Mouse (Mus musculus) Muller cell, postnatal 12 days (primary cell): ENCODE data around the gene Plch1.

Experiments used
- DNase-seq: peaks from one replicate; pipeline ENCODE4 v3.0.0-alpha.2; 2015; ENCODE audit errors: inconsistent ontology term

Plch1 gene

GRCm38 (mm10) chr3:63852828-63853227 is 46.4 kb downstream of the Plch1 start:
- no peak for DNase-seq

GRCm38 (mm10) chr3:63851125-63851698 is 48.1 kb downstream of the Plch1 start:
- no peak for DNase-seq

GRCm38 (mm10) chr3:63849765-63850346 is 49.4 kb downstream of the Plch1 start:
- DNase-seq, result peak; percentile 66

- DNase-seq, result no peak
These were observed 55.1 kb downstream of the Plch1 start for GRCm38 (mm10) chr3:63844141-63844540.

GRCm38 (mm10) chr3:63842436-63842835 is 56.8 kb downstream of the Plch1 start:
- no peak for DNase-seq

GRCm38 (mm10) chr3:63837750-63838149 is 61.5 kb downstream of the Plch1 start:
- peak; percentile 65 for DNase-seq

GRCm38 (mm10) chr3:63836937-63837632 is 62.2 kb downstream of the Plch1 start:
- peak; percentile 74 for DNase-seq

- peak; percentile 89 for DNase-seq
These were observed 63.5 kb downstream of the Plch1 start for GRCm38 (mm10) chr3:63835816-63836215.

GRCm38 (mm10) chr3:63823874-63824400 is 75.3 kb downstream of the Plch1 start:
- peak; percentile 77 for DNase-seq

GRCm38 (mm10) chr3:63822631-63823030 is 76.6 kb downstream of the Plch1 start:
- DNase-seq, result peak; percentile 74

GRCm38 (mm10) chr3:63815131-63815530 is 84.1 kb downstream of the Plch1 start:
- DNase-seq, result peak; percentile 76

- no peak for DNase-seq
These were observed 85.1 kb downstream of the Plch1 start for GRCm38 (mm10) chr3:63814203-63814602.

GRCm38 (mm10) chr3:63806906-63807305 is 92.4 kb downstream of the Plch1 start:
- no peak for DNase-seq

GRCm38 (mm10) chr3:63805496-63805895 is 93.8 kb downstream of the Plch1 start:
- peak; percentile 74 for DNase-seq

- DNase-seq, result no peak
These were observed 98.6 kb downstream of the Plch1 start for GRCm38 (mm10) chr3:63800685-63801084.

- no peak for DNase-seq
These were observed 112.4 kb downstream of the Plch1 start for GRCm38 (mm10) chr3:63786805-63787365.

GRCm38 (mm10) chr3:63772617-63773305 is 126.5 kb downstream of the Plch1 start:
- DNase-seq, result no peak

GRCm38 (mm10) chr3:63760821-63761220 is 138.5 kb downstream of the Plch1 start:
- DNase-seq, result no peak

GRCm38 (mm10) chr3:63740073-63740472 is 159.2 kb downstream of the Plch1 start:
- peak; percentile 42 for DNase-seq

GRCm38 (mm10) chr3:63728325-63728724 is 170.9 kb downstream of the Plch1 start:
- no peak for DNase-seq

GRCm38 (mm10) chr3:63726667-63727342 is 172.5 kb downstream of the Plch1 start:
- no peak for DNase-seq
